Mouse (Mus musculus): Measurements from ENCODE around the gene Txnip. TPM values are rescaled to one million over a fixed set of nuclear protein-coding genes. Genes with fewer than 3 reads are reported as not detected.

The Txnip gene
- polyA plus RNA-seq, 1 experiment from 2014 or later = 179 TPM

- Histone ChIP-seq H3K27me3 (no peaks in the 10 kb centered on the region), H3K27ac (replicated peaks) (no peak overlapping the region), H3K4me1 (peaks cover under 1% of the 10 kb centered on the region; the same call in 1 of the 2 replicates), H3K9ac (no peak overlapping the region), H3K9me3 (replicated peaks) (no peaks in the 10 kb centered on the region), H3K4me3 (replicated peaks) (no peak overlapping the region), H3K36me3 (no peaks in the 10 kb centered on the region), H3K4me2 (replicated peaks) (no peak overlapping the region)
- WGBS = 52% methylated on average over 7 of the region's 7 CpGs
- no peak for ATAC-seq (ENCODE audit: insufficient number of reproducible peaks, low FRiP score, low TSS enrichment, low read depth)
These were observed 12.9 kb downstream of the Txnip start for GRCm38 (mm10) chr3:96570643-96571042.

GRCm38 (mm10) chr3:96571336-96571735, 13.6 kb downstream of the Txnip start:
- Histone ChIP-seq H3K9me3 (replicated peaks) (no peaks in the 10 kb centered on the region), H3K4me3 (replicated peaks) (no peak overlapping the region), H3K36me3 (no peaks in the 10 kb centered on the region), H3K4me1 (peaks cover 8% of the 10 kb centered on the region), H3K27ac (replicated peaks) (no peak overlapping the region), H3K9ac (no peak overlapping the region), H3K27me3 (no peaks in the 10 kb centered on the region), H3K4me2 (replicated peaks) (no peak overlapping the region)
- no peak for ATAC-seq (ENCODE audit: insufficient number of reproducible peaks, low FRiP score, low TSS enrichment, low read depth)
- WGBS = 60% methylated on average over 2 of the region's 2 CpGs

DNA sequence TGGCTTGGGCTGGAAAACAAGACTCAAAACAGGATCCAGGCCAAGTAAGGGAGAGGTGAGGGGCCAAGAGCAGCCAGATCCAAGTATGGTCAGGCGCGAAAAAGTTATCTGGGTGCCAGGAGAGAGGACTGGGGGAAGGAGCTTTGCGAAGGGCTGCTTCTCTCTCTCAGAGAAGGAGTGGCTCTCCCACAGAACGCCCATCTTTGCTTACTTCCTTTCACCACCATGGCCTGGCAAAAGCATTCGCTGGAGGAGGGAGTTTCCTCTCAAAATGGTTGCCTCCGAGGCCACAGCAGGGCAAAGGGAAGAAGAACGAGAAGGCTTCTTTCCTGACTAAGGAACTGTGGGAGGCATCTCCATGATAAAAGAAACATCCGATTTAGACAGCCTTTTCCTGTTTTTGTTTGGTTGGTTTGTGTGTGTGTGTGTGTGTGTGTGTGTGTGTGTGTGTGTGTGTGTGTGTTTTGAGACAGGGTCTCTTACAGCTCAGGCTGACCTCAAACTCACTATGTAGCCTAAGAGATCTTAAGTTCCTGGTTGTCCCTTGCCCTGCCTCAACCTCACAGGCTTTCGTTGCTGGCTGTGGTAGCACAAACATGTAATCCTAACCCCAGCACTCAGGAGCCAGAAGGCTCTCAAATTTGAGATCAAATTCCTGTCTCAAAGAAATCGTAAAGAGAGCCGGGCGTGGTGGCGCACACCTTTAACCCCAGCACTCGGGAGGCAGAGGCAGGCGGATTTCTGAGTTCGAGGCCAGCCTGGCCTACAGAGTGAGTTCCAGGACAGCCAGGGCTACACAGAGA, 14.3 kb downstream of the Txnip start:
- peaks cover 15% of the 10 kb centered on the region for H3K4me1 ChIP-seq
- no peak overlapping the region for H3K4me3 ChIP-seq (replicated peaks)
- H3K9me3 ChIP-seq (replicated peaks) = no peaks in the 10 kb centered on the region
- no peak for ATAC-seq (ENCODE audit: insufficient number of reproducible peaks, low FRiP score, low TSS enrichment, low read depth)
- no peak overlapping the region for H3K9ac ChIP-seq
- 73% methylated on average over 16 of the region's 16 CpGs for WGBS
- no peak overlapping the region for H3K27ac ChIP-seq (replicated peaks)
- no peaks in the 10 kb centered on the region for H3K36me3 ChIP-seq
- no peak overlapping the region for H3K4me2 ChIP-seq (replicated peaks)
- H3K27me3 ChIP-seq = no peaks in the 10 kb centered on the region

DNA sequence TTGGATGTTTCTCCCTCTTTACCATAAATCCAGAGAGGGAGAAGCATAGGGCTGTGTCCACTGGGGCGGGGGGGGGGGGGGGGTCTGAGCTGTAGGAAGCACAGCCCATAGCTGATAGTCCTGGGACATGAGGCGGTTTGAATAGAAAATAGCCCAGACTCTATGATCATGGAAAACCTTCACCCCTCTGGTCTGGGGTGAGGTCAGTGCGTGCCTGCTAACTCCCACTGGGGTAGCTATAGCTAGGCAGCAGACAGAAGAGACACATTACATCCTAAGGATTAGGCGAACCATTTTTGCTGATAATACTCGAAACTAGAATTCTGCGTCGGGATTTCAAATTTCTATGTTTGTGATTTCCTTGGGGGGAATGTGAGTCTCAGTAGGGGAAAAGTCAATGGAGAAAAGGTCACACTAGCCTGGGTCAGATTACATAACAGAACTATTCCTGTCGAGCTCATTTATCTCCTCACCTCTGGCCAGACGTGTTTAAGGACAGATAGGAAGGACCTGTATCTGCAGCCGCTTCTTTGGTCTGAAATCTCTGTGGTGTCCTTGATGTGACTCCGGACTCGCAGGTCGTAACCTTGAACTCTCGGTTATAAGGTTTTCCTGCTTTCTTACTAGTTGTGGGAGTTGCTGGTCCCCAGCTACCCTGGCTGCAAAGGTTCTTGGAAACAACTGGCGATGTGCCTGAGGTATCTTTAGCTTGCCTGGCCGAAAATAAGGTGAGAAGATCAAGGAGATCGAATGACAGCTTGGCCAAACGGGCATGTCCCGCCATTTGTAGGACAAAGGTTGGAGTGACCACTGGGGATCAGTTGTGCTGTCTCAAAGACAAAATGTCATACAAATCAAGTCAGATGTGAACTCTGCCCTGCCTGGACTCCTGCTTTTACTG, 16.1 kb downstream of the Txnip start:
- Histone ChIP-seq H3K4me2 (replicated peaks) (no peak overlapping the region), H3K9ac (no peak overlapping the region), H3K4me3 (replicated peaks) (no peak overlapping the region), H3K27me3 (no peaks in the 10 kb centered on the region), H3K9me3 (replicated peaks) (no peaks in the 10 kb centered on the region), H3K4me1 (peaks cover 21% of the 10 kb centered on the region), H3K36me3 (no peaks in the 10 kb centered on the region; the same call in 1 of the 2 replicates), H3K27ac (replicated peaks) (no peak overlapping the region)
- ATAC-seq (ENCODE audit: insufficient number of reproducible peaks, low FRiP score, low TSS enrichment, low read depth) = no peak
- 68% methylated on average over 18 of the region's 19 CpGs for WGBS

- ATAC-seq (ENCODE audit: insufficient number of reproducible peaks, low FRiP score, low TSS enrichment, low read depth) = no peak
- no peaks in the 10 kb centered on the region for H3K27me3 ChIP-seq
- H3K36me3 ChIP-seq = no peaks in the 10 kb centered on the region; the same call in 1 of the 2 replicates
- no peak overlapping the region for H3K9ac ChIP-seq
- no peak overlapping the region for H3K4me2 ChIP-seq (replicated peaks)
- H3K9me3 ChIP-seq (replicated peaks) = no peaks in the 10 kb centered on the region
- WGBS = 85% methylated on average over 8 of the region's 8 CpGs
- peaks cover 23% of the 10 kb centered on the region for H3K4me1 ChIP-seq
- H3K27ac ChIP-seq (replicated peaks) = peak overlapping the region; percentile 92; the same call in 1 of the 2 replicates
- no peak overlapping the region for H3K4me3 ChIP-seq (replicated peaks)
These were observed 17.7 kb downstream of the Txnip start for GRCm38 (mm10) chr3:96575272-96575984.

DNA sequence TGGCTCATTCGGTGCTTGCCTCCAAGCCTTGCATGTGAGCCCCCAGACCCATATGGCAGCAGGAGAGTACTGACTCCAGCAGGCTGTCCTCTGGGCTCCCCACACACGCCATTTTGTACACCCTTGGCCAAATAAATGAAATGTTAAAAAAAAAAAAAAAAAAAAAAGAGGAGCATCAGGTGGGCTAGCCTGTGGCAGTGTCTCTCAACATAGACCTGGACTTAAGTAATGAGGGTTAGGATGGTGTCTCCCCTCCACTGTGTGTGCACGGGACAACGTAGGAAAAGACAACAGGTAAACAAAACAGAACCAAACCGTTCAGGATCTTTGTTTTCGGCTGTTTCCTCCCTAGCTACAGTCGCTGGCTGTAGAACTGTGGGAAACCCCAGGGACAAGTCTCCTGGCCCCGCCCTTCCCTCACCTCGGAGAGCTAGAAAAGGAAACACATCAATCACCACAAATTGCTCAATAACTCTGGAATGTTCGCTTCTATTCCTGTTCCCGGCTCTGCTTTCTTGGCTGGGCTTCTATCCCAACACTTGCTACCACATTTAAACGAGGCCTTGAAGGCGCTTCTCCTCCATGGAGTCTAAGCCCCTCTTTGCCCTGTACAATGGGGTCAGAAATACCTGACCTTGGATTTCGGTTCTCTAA, 18.4 kb downstream of the Txnip start:
- ATAC-seq (ENCODE audit: insufficient number of reproducible peaks, low FRiP score, low TSS enrichment, low read depth) = peak; percentile 20

DNA sequence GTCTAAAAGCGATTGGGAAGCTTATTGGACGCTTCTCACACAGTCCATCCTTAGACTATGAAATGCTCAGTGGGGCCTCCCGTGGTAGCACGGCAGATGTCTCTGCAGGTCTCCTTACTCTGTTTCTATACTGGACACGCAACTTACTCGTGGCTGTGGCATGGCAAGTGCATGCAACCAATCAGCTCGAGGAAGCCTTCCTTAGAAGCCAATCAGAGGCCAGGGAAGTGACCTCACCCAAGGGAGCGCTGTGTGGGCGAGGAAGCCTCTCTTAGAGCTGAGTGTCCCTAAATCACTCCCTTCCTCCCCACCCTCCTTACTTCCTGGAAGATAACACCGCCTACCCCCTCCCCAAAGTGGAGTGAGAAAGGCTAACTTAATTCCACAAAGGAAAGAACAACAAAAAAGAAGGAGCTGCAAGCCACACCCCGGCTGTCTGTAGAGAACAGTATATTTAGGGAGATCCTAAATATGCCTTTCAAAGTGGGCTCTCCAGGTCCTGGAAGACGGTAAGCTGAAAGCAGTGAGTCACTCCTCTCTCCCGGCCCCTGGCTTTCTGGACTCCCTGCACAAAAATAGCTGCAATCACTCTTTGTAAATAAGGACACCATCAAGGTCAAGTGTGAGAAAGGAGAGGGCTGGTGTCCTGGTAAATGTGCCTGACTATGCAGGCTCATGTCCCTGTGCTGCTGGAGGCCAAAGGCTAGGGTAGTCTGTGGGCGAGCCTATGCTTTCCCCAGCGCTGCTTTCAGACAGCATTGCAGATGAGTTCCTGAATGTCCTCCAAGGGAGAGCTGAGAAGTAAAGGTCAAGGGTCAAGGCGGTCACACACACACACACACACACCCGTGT, 19.2 kb downstream of the Txnip start, which contains the start of gene Gm16253:
Gene Gm16253 (plus strand): TSS at position 295 of the 852 bp plus-strand sequence.
- ATAC-seq (ENCODE audit: insufficient number of reproducible peaks, low FRiP score, low TSS enrichment, low read depth) = peak; percentile 88
- Histone ChIP-seq H3K4me3 (replicated peaks) (peak within 1 kb of the TSS; percentile 21), H3K27me3 (no peaks in the 10 kb centered on the region), H3K9ac (no peak within 1 kb of the TSS), H3K4me2 (replicated peaks) (peak within 1 kb of the TSS; percentile 41), H3K27ac (replicated peaks) (peak within 1 kb of the TSS; percentile 92), H3K9me3 (replicated peaks) (no peaks in the 10 kb centered on the region), H3K4me1 (peaks cover 30% of the 10 kb centered on the region), H3K36me3 (no peaks in the 10 kb centered on the region; the same call in 1 of the 2 replicates)
- 28% methylated on average over 17 of the region's 17 CpGs for WGBS

More for the DNA sequence above, 18.4 kb downstream of the Txnip start:
- Histone ChIP-seq H3K9ac (no peak overlapping the region), H3K9me3 (replicated peaks) (no peaks in the 10 kb centered on the region), H3K4me1 (peaks cover 30% of the 10 kb centered on the region), H3K4me3 (replicated peaks) (peak overlapping the region; percentile 21), H3K27ac (replicated peaks) (peak overlapping the region; percentile 92), H3K27me3 (no peaks in the 10 kb centered on the region), H3K4me2 (replicated peaks) (peak overlapping the region; percentile 41), H3K36me3 (no peaks in the 10 kb centered on the region; the same call in 1 of the 2 replicates)
- WGBS = 44% methylated on average over 14 of the region's 14 CpGs

GRCm38 (mm10) chr3:96577566-96577965, 19.8 kb downstream of the Txnip start:
- Histone ChIP-seq H3K27ac (replicated peaks) (peak overlapping the region; percentile 92), H3K4me2 (replicated peaks) (0 out of 2 replicates have a peak overlapping the region, but pooled peaks have one; percentile 41), H3K9me3 (replicated peaks) (no peaks in the 10 kb centered on the region), H3K9ac (no peak overlapping the region), H3K4me3 (replicated peaks) (no peak overlapping the region), H3K27me3 (no peaks in the 10 kb centered on the region), H3K36me3 (no peaks in the 10 kb centered on the region; the same call in 1 of the 2 replicates), H3K4me1 (peaks cover 30% of the 10 kb centered on the region)
- no peak for ATAC-seq (ENCODE audit: insufficient number of reproducible peaks, low FRiP score, low TSS enrichment, low read depth)
- WGBS = 73% methylated on average over 4 of the region's 4 CpGs

DNA sequence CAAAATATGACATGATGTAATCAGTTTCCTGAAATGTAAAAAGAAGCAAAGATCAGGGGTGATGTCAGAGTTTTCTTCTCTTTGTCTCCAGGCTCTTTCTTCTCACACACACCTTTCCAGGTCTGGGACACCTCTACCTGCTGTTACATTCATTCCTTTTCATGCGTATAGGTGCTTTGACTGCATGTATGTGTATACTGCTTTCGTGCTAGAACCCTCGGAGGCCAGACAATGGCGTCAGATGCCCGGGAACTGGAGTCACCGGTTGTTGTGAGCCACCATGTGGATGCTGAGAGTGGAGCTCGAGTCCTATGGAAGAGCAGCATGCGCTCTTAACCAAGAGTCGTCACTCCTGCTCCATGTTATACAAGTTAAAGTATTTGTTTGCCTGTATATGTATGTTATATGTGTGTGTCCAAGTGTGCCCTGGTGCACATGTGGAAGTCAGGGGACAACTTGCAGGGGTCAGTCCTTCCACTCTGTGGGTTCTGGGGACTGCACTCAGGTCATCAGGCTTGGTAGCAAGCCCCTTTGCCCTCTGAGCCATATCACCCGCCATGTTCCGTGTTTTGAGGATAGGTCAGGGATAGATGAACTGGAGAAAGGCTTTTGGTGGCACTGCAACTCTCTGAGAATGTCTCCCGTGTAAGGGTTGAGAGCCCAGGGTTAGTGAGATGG, 20.9 kb downstream of the Txnip start:
- 77% methylated on average over 12 of the region's 12 CpGs for WGBS
- Histone ChIP-seq H3K27ac (replicated peaks) (no peak overlapping the region), H3K4me1 (peaks cover 30% of the 10 kb centered on the region), H3K36me3 (no peaks in the 10 kb centered on the region; the same call in 1 of the 2 replicates), H3K9me3 (replicated peaks) (no peaks in the 10 kb centered on the region), H3K27me3 (no peaks in the 10 kb centered on the region), H3K4me3 (replicated peaks) (no peak overlapping the region), H3K9ac (no peak overlapping the region), H3K4me2 (replicated peaks) (no peak overlapping the region)
- ATAC-seq (ENCODE audit: insufficient number of reproducible peaks, low FRiP score, low TSS enrichment, low read depth) = no peak
